In genomic region chr1:172194435-172194834, GRCm38 (mm10) we compare ENCODE assay signal across 16 mouse cellular contexts. TPM values are rescaled to one million over a fixed set of nuclear protein-coding genes. Genes with fewer than 3 reads are reported as not detected.
DNase-seq lines count a peak whose midpoint lies in the region; ATAC-seq and TF ChIP-seq lines count a peak whose summit lies in the region.
"Had no signal": no experiment of that assay in that cellular context is flagged by ENCODE, and none has a peak within 500 bp of the region (broad histone marks: within the 10 kb centered on the region; RNA-seq: fewer than 3 reads in every experiment).

No protein-coding gene starts in this region.

- TF ChIP-seq CTCF in layer of hippocampus, adult 2 months (conservative IDR thresholded peaks at IDR 0.05), result no peak
- no peak for TF ChIP-seq CTCF in ES-Bruce4 (IDR thresholded peaks at IDR 0.05; ENCODE audit: low read depth, low read length)

- H3K27ac ChIP-seq in heart, embryonic 15.5 days, result peak overlapping the region; percentile 18; the same call in 1 of the 2 replicates
- peak overlapping the region; percentile 48; the same call in 1 of the 2 replicates for H3K27ac ChIP-seq in layer of hippocampus, adult 2 months
- peak overlapping the region; percentile 52; the same call in 1 of the 2 replicates for H3K27ac ChIP-seq in ES-Bruce4 (ENCODE audit: insufficient read depth, low read length)
- peak overlapping the region; percentile 56; the same call in 1 of the 2 replicates for H3K27ac ChIP-seq in forebrain, embryonic 12.5 days
- H3K27ac ChIP-seq: neural tube, embryonic 13.5 days had no signal

- no peak overlapping the region for H3K9ac ChIP-seq in heart, embryonic 15.5 days
- H3K9ac ChIP-seq in ES-Bruce4 (ENCODE audit: low read depth, poor library complexity, severe bottlenecking), result no peak overlapping the region
- no peak overlapping the region for H3K9ac ChIP-seq in forebrain, embryonic 12.5 days
- H3K9ac ChIP-seq: liver, postnatal 0 days; neural tube, embryonic 13.5 days had no signal

- DNase-seq in heart, postnatal 25 days (ENCODE audit: low spot score), result no peak
- DNase-seq in layer of hippocampus, adult 2 months (ENCODE audit: low spot score in 2 of 2), result no peak
- no peak for DNase-seq in layer of hippocampus, postnatal 14 days (ENCODE audit: low spot score in 2 of 2)
- no peak for DNase-seq in urinary bladder, adult 18-20 months (ENCODE audit: low spot score in 2 of 2)
- DNase-seq: adrenal gland, adult 2 months; cerebellum, adult 8-10 months; heart, postnatal 4 days; liver, postnatal 0 days; lung, postnatal 14 days; right cerebral cortex, adult 18-20 months; thymus, postnatal 14 days had no signal

- H3K36me3 ChIP-seq in heart, embryonic 15.5 days, result peaks cover 76% of the 10 kb centered on the region
- H3K36me3 ChIP-seq in ES-Bruce4 (ENCODE audit: control insufficient read depth, insufficient read depth, low read length, poor library complexity, severe bottlenecking), result peaks cover 71% of the 10 kb centered on the region
- peaks cover 92% of the 10 kb centered on the region for H3K36me3 ChIP-seq in forebrain, embryonic 12.5 days (replicated peaks)

- TF ChIP-seq POLR2A in ES-Bruce4 (IDR thresholded peaks at IDR 0.05; ENCODE audit: insufficient read depth, low read length), result no peak

- no peak for TF ChIP-seq EP300 in ES-Bruce4 (IDR thresholded peaks at IDR 0.05; ENCODE audit: insufficient read depth, low read depth, low read length)

- H3K4me1 ChIP-seq in heart, embryonic 15.5 days (replicated peaks), result peaks cover 10% of the 10 kb centered on the region
- H3K4me1 ChIP-seq in ES-Bruce4 (ENCODE audit: control insufficient read depth, insufficient read depth, low read length), result no peaks in the 10 kb centered on the region
- peaks cover 15% of the 10 kb centered on the region for H3K4me1 ChIP-seq in forebrain, embryonic 12.5 days

- 68% methylated on average over 8 of the region's 8 CpGs for WGBS in heart, embryonic 15.5 days
- 78% methylated on average over 8 of the region's 8 CpGs for WGBS in forebrain, embryonic 12.5 days

- H3K4me3 ChIP-seq in heart, embryonic 15.5 days, result no peak overlapping the region
- H3K4me3 ChIP-seq in layer of hippocampus, adult 2 months, result no peak overlapping the region
- no peak overlapping the region for H3K4me3 ChIP-seq in ES-Bruce4 (ENCODE audit: low read depth, low read length)
- no peak overlapping the region for H3K4me3 ChIP-seq in forebrain, embryonic 12.5 days (replicated peaks)
- H3K4me3 ChIP-seq: neural tube, embryonic 13.5 days had no signal

- intact Hi-C loops in heart, postnatal 25 days (cut with DNase I), result no loop called here

- H3K27me3 ChIP-seq in heart, embryonic 15.5 days, result no peaks in the 10 kb centered on the region
- no peaks in the 10 kb centered on the region for H3K27me3 ChIP-seq in ES-Bruce4 (ENCODE audit: control insufficient read depth, insufficient read depth, low read length, poor library complexity, severe bottlenecking)
- H3K27me3 ChIP-seq in forebrain, embryonic 12.5 days, result no peaks in the 10 kb centered on the region
- H3K27me3 ChIP-seq: neural tube, embryonic 13.5 days had no signal

- H3K9me3 ChIP-seq in heart, embryonic 15.5 days (replicated peaks), result no peaks in the 10 kb centered on the region
- H3K9me3 ChIP-seq in ES-Bruce4 (replicated peaks; ENCODE audit: control insufficient read depth, insufficient read depth, low read length, poor library complexity, severe bottlenecking), result no peaks in the 10 kb centered on the region
- H3K9me3 ChIP-seq in forebrain, embryonic 12.5 days, result no peaks in the 10 kb centered on the region
- H3K9me3 ChIP-seq: neural tube, embryonic 13.5 days had no signal

- no peak overlapping the region for H3K4me2 ChIP-seq in heart, embryonic 15.5 days
- no peak overlapping the region for H3K4me2 ChIP-seq in forebrain, embryonic 12.5 days
- H3K4me2 ChIP-seq: neural tube, embryonic 13.5 days had no signal

- ATAC-seq in heart, embryonic 15.5 days (replicated peaks; ENCODE audit: insufficient number of reproducible peaks, insufficient read depth, low FRiP score, low read depth), result no peak
- no peak for ATAC-seq in forebrain, embryonic 12.5 days (ENCODE audit: low FRiP score)
- ATAC-seq: liver, postnatal 0 days had no signal

RNA-seq across cellular contexts. Expression of gene Pea15a, which starts 12.2 kb away (rescaled TPM):
- polyA plus RNA-seq in heart, embryonic 15.5 days (2015; fragmentation: Nextera tagmentation; extraction: Ambion mirVana), result 165 and 179 TPM in 2 replicates
- total RNA-seq in heart, postnatal 25 days (2021), result 10 to 100 TPM; 65.8 to 70.5 TPM
- total RNA-seq in layer of hippocampus, adult 2 months (2021), result 100 to 1,000 TPM; 421 to 428 TPM
- 100 to 1,000 TPM; 360 to 376 TPM for total RNA-seq in layer of hippocampus, postnatal 14 days (2021)
- polyA plus RNA-seq in ES-Bruce4 (2011; ENCODE audit: insufficient read depth, insufficient read length, low read depth, missing spikeins), result 61.0 and 62.6 TPM in 2 replicates
- 405 and 443 TPM in 2 replicates for polyA plus RNA-seq in forebrain, embryonic 12.5 days (2016; fragmentation: Nextera tagmentation; extraction: Ambion mirVana)

RNA-seq across cellular contexts. Expression of gene Casq1, which starts 25.2 kb away (rescaled TPM):
- polyA plus RNA-seq in heart, embryonic 15.5 days (2015; fragmentation: Nextera tagmentation; extraction: Ambion mirVana), result 96.7 and 102 TPM in 2 replicates
- 10 to 100 TPM; 12.6 to 18.0 TPM for total RNA-seq in heart, postnatal 25 days (2021)
- under 1 TPM; 0.37 to 0.51 TPM for total RNA-seq in layer of hippocampus, adult 2 months (2021)
- total RNA-seq in layer of hippocampus, postnatal 14 days (2021), result 1 to 10 TPM; 1.1 to 1.4 TPM
- 1.7 and 1.8 TPM in 2 replicates for polyA plus RNA-seq in ES-Bruce4 (2011; ENCODE audit: insufficient read depth, insufficient read length, low read depth, missing spikeins)
- polyA plus RNA-seq in forebrain, embryonic 12.5 days (2016; fragmentation: Nextera tagmentation; extraction: Ambion mirVana), result 1.6 and 2.3 TPM in 2 replicates
- total RNA-seq: megakaryocyte, adult 5-6 weeks had no signal

RNA-seq across cellular contexts. Expression of gene Dcaf8, which starts 46.6 kb away (rescaled TPM):
- polyA plus RNA-seq in heart, embryonic 15.5 days (2015; fragmentation: Nextera tagmentation; extraction: Ambion mirVana), result 107 and 118 TPM in 2 replicates
- total RNA-seq in heart, postnatal 25 days (2021), result 100 to 1,000 TPM; 109 to 114 TPM
- 100 to 1,000 TPM; 114 to 116 TPM for total RNA-seq in layer of hippocampus, adult 2 months (2021)
- 100 to 1,000 TPM in 1 of 2 experiments, 10 to 100 TPM in 1; 97.8 to 104 TPM for total RNA-seq in layer of hippocampus, postnatal 14 days (2021)
- 98.6 and 103 TPM in 2 replicates for polyA plus RNA-seq in ES-Bruce4 (2011; ENCODE audit: insufficient read depth, insufficient read length, low read depth, missing spikeins)
- polyA plus RNA-seq in forebrain, embryonic 12.5 days (2016; fragmentation: Nextera tagmentation; extraction: Ambion mirVana), result 139 and 143 TPM in 2 replicates

Comparison
In these comparisons a context has a peak if more than half of its experiments do, and no peak if none do; other contexts are left out.
1. RNA of gene Pea15a, which starts 12.2 kb away (total RNA-seq): 421 to 428 TPM in layer of hippocampus, adult 2 months and 360 to 376 TPM in layer of hippocampus, postnatal 14 days; 65.8 to 70.5 TPM in heart, postnatal 25 days; every median in the first group is over 4 times any median in the second.
2. RNA of gene Casq1, which starts 25.2 kb away (total RNA-seq): 12.6 to 18.0 TPM in heart, postnatal 25 days; 1.1 to 1.4 TPM in layer of hippocampus, postnatal 14 days and 0.37 to 0.51 TPM in layer of hippocampus, adult 2 months; every median in the first group is over 4 times any median in the second.
3. Peak in every context shown above with its lines, with median percentiles within 50 percentile points of each other: H3K27ac ChIP-seq.